Mouse (Mus musculus) liver, adult 2 months (tissue): ENCODE results near the gene Nova1.

ENCODE experiments used
- CTCF ChIP-seq: fragments of 200-500 bp; IDR thresholded peaks from 2 replicates; pipeline ENCODE4 v1.5.1; 2011; ENCODE audit warnings: low read depth, low read length, control low read depth
- POLR2A ChIP-seq: fragments of 200-500 bp; IDR thresholded peaks from 2 replicates; pipeline ENCODE4 v1.6.1; 2011; ENCODE audit warnings: low read length, control low read depth; ENCODE audit not compliant: insufficient read depth; ENCODE audit errors: extremely low read depth

DNA sequence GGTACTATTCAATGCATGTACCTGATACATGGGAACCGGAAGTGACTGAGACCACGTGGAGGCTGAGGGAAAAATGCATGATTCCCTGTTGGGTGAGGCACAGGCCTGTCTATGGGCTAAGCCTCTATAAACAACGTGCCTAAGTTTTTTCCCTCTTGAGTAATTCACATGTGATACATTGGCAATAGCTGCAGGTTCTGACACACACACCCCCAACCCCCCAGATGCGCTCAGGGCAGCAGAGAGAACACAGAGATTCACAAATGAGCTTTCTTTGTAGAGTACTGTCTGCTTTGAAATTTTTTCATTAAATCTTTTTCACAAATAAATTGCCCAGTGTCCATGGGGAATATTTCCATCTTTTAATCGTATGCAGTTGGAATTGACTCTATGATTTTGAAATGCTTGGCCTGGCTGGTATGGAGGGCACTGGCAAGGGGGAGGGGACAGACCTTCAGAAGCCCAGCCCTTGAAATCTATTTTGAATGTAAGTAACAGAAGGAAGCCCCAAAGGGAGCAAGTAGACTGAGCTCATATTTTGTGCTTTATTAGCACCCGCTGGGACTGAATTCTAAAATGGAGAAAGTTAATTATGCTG lies 173.3 kb downstream of the Nova1 start:
- TF ChIP-seq POLR2A (no peak), CTCF (no peak)
